Mouse (Mus musculus): ENCODE measurements at regions not wholly inside any gene's neighbourhood (a gene's known extent, or its start where the extent isn't known, plus 50 kb on each side); places are given as distances from the start of the nearest gene placed in this dataset.

DNA sequence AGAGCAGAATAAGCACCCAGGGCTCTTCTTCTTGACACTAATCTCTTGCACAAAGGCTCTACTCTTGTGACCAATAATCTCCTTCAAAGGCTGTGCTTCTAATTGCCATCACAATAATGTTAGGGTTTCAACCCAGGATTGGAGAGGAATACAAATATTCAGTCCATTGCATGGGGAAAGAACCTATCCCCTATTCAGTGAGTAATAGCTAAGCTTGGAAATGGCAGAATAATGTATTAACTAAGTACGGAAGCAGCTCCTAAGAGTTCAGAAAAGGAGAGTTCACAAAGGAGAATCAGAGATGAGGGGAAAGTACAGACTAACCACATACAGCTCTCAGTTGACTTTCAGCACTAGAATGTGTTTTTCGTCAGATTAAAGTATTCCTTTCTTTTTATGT lies 544.3 kb downstream of the Nfib start:
- DNase-seq (ENCODE audit: low spot score): no peak

DNA sequence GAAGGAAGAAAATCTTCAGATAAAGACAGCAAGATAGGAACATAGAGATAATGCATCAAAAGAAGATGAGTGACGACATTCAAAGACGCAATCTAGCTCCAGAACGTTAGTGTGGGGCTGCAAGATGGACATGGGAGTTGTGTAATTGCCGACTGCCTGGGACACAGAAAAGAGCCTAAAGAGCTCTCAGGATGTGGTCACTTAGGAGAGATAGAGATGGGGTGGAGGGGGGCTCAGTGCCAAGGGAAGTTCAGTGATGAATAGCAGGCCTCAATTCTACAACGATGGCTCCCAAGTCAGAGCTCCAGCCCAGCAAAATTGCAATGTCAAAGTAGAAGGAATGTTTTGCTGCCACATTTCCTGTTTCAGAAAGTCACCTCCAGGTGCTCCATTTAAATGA lies 545.3 kb downstream of the Nfib start:
- DNase-seq (ENCODE audit: low spot score): no peak

- peak; percentile 21 for DNase-seq (ENCODE audit: low spot score)
Measured at GRCm38 (mm10) chr4:82155642-82156320, 549.8 kb downstream of the Nfib start.

DNA sequence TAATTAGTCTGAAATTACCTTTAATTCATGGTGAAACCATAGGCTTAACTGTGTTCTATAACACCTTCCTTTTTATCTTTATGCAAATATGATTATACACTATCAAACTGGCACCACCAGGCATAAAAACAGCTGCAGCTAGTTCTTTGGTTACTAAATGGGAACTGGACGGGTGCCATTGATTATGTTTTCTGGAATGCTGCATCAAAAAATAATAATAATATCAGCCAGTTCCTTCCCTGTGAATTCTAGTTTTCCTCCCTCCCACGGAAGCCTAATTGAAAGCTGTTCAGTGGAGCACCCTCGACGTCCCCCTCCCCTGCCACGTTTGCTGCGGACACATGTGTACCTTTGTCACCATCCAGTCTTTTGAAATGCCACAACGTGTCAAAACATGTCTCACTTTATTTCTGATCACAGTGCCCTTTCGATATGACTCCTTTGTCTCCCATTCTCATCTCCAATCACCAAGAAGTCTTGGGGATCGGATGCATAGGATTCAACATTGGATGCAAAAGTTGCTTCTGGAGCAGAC lies 551.5 kb downstream of the Nfib start:
- no peak for DNase-seq (ENCODE audit: low spot score)

- DNase-seq (ENCODE audit: low spot score): peak; percentile 43
Measured at GRCm38 (mm10) chr4:82153604-82154003, 551.9 kb downstream of the Nfib start.

GRCm38 (mm10) chr4:82149957-82150356 lies 555.6 kb downstream of the Nfib start:
- DNase-seq (ENCODE audit: low spot score): no peak

- peak; percentile 40 for DNase-seq (ENCODE audit: low spot score)
Measured at GRCm38 (mm10) chr4:82148129-82149064, 557.2 kb downstream of the Nfib start.

DNA sequence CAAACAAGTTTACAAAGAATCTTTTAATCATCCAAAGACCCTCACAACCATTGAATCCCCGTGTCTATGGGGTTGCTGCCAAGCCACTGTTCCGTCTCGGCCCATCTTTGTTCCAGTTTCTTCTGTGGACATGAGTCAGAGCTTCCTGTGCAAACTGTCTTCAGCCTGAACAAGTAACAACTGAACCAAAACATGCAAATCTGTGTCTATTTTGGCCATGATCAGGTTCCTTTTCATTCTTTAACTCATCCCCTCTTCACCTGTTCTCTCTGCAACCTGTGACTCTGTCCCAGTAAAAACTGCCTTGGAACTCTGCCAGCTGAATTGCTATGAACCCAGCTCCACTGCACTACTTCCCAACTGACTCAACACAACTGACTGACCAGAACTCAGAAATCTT lies 563.2 kb downstream of the Nfib start:
- no peak for DNase-seq (ENCODE audit: low spot score)

DNA sequence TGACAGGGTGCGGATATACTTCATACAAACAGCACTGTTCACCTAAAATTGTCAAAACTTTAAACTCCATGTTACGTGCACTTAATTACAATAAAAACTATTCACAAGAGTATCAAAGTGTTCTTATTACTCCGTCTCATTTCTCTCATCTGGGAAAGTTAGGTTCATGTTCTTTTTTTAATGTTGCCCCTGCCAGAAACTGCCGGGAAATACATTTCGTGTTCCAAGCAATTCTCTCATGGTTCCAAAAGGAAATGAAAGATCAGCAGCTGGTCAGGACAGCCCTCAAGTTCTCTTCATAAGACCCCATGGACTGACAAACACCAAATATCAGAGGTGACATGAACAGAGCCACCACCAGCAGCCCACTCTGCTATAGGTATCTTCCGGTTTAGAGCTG lies 565.7 kb downstream of the Nfib start:
- DNase-seq (ENCODE audit: low spot score): no peak

DNA sequence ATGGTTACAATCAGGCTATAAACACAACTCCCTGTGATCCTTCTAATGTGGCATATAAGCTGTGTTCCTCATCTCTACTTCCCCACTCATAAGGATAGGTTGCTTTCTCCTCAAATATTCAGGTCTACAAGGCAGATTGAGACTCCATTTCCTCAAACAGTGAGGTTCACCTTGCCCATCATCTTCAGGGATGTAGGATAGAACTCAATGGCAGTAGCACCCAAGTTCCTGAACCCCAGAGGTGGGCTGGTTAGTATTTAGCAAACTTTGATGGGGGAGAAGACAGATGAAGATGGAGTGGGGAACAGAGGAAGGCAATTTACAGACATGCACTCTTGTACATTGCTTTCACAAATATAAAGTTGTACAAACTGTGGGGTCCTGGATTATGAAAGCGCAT lies 566.5 kb downstream of the Nfib start:
- no peak for DNase-seq (ENCODE audit: low spot score)

GRCm38 (mm10) chr4:82132851-82133250 lies 572.7 kb downstream of the Nfib start:
- no peak for DNase-seq (ENCODE audit: low spot score)

DNA sequence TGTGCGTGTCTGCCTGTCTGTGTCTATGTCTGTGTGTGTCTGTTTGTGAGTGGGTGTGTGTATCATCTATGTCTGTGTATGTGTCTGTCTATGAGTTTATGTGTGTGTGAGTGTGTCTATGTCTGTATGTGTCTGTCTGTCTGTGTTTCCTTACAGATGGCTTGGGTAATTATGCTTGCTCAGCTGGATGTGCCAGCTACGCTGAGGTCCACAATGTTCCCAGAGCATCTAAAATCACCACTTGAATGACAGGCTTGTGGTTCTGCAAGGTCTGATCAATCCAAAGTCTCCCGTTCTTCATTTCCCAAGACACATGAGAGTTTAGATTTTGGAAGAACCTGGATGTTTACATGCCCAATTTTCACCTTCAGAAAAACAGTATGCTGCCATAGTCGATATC lies 573.2 kb downstream of the Nfib start:
- DNase-seq (ENCODE audit: low spot score): no peak

DNA sequence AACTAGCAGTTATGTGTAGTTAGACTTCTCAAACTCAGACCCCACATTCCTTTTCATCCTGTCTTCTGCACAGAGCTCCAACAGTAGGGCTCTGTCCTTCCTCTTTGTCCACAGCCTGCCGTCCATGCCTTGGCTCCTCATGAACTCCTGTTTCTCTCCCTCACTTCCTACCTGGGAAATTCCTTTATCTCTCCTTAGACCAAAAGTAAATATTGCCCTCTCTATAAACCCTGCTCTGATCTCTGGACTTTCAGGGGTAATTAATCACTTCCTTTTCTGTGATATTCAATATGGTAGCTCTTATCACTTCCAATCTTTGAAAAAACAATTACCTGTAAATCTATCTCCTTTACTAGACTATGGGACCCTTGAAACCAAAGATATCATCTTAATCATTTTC lies 576.1 kb downstream of the Nfib start:
- no peak for DNase-seq (ENCODE audit: low spot score)

- no peak for DNase-seq (ENCODE audit: low spot score)
Measured at GRCm38 (mm10) chr4:82123733-82124132, 581.8 kb downstream of the Nfib start.

- DNase-seq (ENCODE audit: low spot score): no peak
Measured at GRCm38 (mm10) chr4:82123101-82123500, 582.4 kb downstream of the Nfib start.

GRCm38 (mm10) chr4:82120796-82121195 lies 584.8 kb downstream of the Nfib start:
- no peak for DNase-seq (ENCODE audit: low spot score)

GRCm38 (mm10) chr4:82120326-82120725 lies 585.2 kb downstream of the Nfib start:
- DNase-seq (ENCODE audit: low spot score): no peak

DNA sequence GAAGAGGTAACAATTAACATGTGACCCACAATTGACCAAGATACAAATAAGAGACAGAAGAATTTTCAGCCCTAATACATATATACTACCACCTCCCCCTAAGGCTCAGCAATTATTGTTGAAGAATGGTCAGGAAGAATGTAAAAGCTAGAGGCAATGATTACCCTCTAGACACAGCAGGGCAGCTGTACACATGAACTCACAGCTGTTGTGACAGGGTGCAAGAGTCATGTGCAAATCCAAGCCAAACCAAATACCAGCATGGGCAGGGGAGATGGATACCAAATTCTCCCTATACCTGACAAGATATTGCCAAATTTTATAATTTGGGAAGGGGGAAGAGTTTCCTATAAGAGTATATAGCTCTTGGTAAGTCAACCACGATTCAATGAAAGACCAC lies 603.7 kb downstream of the Nfib start:
- DNase-seq (ENCODE audit: low spot score): no peak

GRCm38 (mm10) chr4:82099970-82100368 lies 605.6 kb downstream of the Nfib start:
- DNase-seq (ENCODE audit: low spot score): no peak

GRCm38 (mm10) chr4:82098986-82099969 lies 606.3 kb downstream of the Nfib start:
- no peak for DNase-seq (ENCODE audit: low spot score)

DNA sequence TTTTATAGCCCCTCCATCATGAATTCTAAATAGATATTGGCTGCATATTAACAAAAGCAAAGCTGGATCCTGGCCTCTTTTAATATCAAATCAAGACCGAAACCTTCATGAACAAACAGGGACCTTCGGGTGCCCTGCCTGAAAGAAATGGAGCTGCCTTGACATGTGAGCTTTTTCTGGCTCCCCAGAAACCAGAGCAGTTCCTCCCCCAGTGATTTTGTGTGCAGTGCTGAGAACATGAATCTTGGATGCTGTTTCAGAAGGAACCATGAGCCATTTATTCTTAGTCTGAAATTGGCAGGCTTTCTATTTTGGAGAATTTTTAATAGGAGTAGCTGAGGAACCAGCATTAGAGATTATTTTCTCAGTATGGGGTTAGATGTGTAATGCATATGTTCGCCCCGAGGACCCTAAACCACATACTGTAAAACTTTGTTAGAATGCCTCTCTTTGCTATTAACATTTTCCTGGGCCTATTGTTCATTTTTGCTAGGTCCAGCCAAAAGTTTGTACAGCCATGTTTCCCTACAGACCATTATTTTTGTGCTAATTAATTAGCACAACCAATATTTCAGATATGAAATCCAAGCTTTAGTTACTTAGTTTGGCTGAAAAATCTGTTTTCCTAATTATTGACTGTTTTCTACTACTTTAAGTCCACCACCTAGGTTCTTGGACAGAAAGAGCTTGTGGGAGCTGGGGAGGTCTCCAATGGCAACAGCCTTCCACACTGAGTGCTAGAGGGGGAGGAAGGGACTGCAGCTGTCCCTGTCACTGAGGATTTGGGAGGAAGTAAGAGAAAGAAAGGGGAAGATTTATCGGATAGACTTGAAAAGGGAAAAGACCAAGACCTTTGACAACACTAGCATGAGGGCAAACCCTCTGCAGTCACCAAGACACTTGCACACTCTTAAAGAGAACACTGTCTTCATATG lies 613.0 kb downstream of the Nfib start:
- DNase-seq (ENCODE audit: low spot score): peak; percentile 19

All from embryo, embryonic 10 days (tissue).